Mouse (Mus musculus): Measurements from ENCODE around the gene Zic1.

Gene Zic1

GRCm38 (mm10) chr9:91353551-91354433, 11.8 kb downstream of the Zic1 start:
- DNase-seq (ENCODE audit: low spot score), result no peak

- DNase-seq (ENCODE audit: low spot score), result no peak
Observed at GRCm38 (mm10) chr9:91352786-91353185, 12.8 kb downstream of the Zic1 start.

GRCm38 (mm10) chr9:91351961-91352411, 13.6 kb downstream of the Zic1 start:
- no peak for DNase-seq (ENCODE audit: low spot score)

- no peak for DNase-seq (ENCODE audit: low spot score)
Observed at GRCm38 (mm10) chr9:91351361-91351760, 14.2 kb downstream of the Zic1 start.

GRCm38 (mm10) chr9:91350861-91351291, 14.7 kb downstream of the Zic1 start:
- no peak for DNase-seq (ENCODE audit: low spot score)

- DNase-seq (ENCODE audit: low spot score), result no peak
Observed at GRCm38 (mm10) chr9:91350211-91350791, 15.3 kb downstream of the Zic1 start.

GRCm38 (mm10) chr9:91348746-91349145, 16.9 kb downstream of the Zic1 start:
- no peak for DNase-seq (ENCODE audit: low spot score)

GRCm38 (mm10) chr9:91347591-91347990, 18.0 kb downstream of the Zic1 start:
- no peak for DNase-seq (ENCODE audit: low spot score)

All from spleen, adult 12 weeks (tissue).